Mouse (Mus musculus): ENCODE results near the gene Gtf2f2. TPM values are rescaled to one million over a fixed set of nuclear protein-coding genes. Genes with fewer than 3 reads are reported as not detected.

The Gtf2f2 gene
- total and polyA plus RNA-seq, 3 experiments = 57.6 to 71.2 TPM; not detected in 1

GRCm38 (mm10) chr14:75964000-75964399 lies 46.7 kb downstream of the Gtf2f2 start (continued):
- TF ChIP-seq HCFC1 (IDR thresholded peaks at IDR 0.05; ENCODE audit: low read depth, low read length) (no peak), GABPA (IDR thresholded peaks at IDR 0.05; ENCODE audit: low read depth, low read length) (no peak), NELFE (IDR thresholded peaks at IDR 0.05; ENCODE audit: low read depth, low read length) (no peak), ELF1 (IDR thresholded peaks at IDR 0.05; ENCODE audit: low read depth, low read length) (no peak)

- Histone ChIP-seq H3K36me3 (ENCODE audit: control insufficient read depth in 1 of 2, insufficient read depth in 2 of 2, low read length in 2 of 2) (peaks cover 0 to 4% of the 10 kb centered on the region in 2 experiments; a peak in 1 of 4 replicates), H3K9me3 (replicated peaks; ENCODE audit: insufficient read depth, low read length) (no peaks in the 10 kb centered on the region), H3K79me2 (ENCODE audit: control insufficient read depth, insufficient read depth, low read length, poor library complexity) (peaks cover 14% of the 10 kb centered on the region), H3K9ac (ENCODE audit: control insufficient read depth, low read depth, low read length, poor library complexity, severe bottlenecking) (no peak overlapping the region), H3K4me1 (ENCODE audit: control insufficient read depth in 1 of 2, insufficient read depth in 2 of 2, low read length in 2 of 2) (peaks cover 0 to 2% of the 10 kb centered on the region in 2 experiments; a peak in 2 of 4 replicates), H3K27me3 (ENCODE audit: control insufficient read depth in 1 of 2, insufficient read depth in 2 of 2, low read length in 2 of 2) (no peaks in the 10 kb centered on the region), H3K27ac (ENCODE audit: control insufficient read depth, low read depth, low read length) (no peak overlapping the region), H3K4me3 (ENCODE audit: control insufficient read depth in 1 of 2, insufficient read depth in 1 of 2, low read depth in 2 of 2, low read length in 2 of 2) (no peak overlapping the region)
- DNase-seq (ENCODE audit: low read depth, low spot score) = no peak
- no peak for TF ChIP-seq ZNF384 (IDR thresholded peaks at IDR 0.05; ENCODE audit: low read depth, low read length)
These were observed 47.5 kb downstream of the Gtf2f2 start for GRCm38 (mm10) chr14:75963215-75963614.

GRCm38 (mm10) chr14:75962250-75962649 lies 48.4 kb downstream of the Gtf2f2 start:
- no peak overlapping the region for H3K9ac ChIP-seq (ENCODE audit: control insufficient read depth, low read depth, low read length, poor library complexity, severe bottlenecking)
- no peaks in the 10 kb centered on the region for H3K9me3 ChIP-seq (replicated peaks; ENCODE audit: insufficient read depth, low read length)
- H3K27me3 ChIP-seq (ENCODE audit: control insufficient read depth in 1 of 2, insufficient read depth in 2 of 2, low read length in 2 of 2) = no peaks in the 10 kb centered on the region
- no peak overlapping the region for H3K27ac ChIP-seq (ENCODE audit: control insufficient read depth, low read depth, low read length)
- H3K4me1 ChIP-seq (ENCODE audit: control insufficient read depth in 1 of 2, insufficient read depth in 2 of 2, low read length in 2 of 2) = peaks cover 0 to 2% of the 10 kb centered on the region in 2 experiments; a peak in 2 of 4 replicates
- peaks cover 17% of the 10 kb centered on the region for H3K79me2 ChIP-seq (ENCODE audit: control insufficient read depth, insufficient read depth, low read length, poor library complexity)
- no peak overlapping the region for H3K4me3 ChIP-seq (ENCODE audit: control insufficient read depth in 1 of 2, insufficient read depth in 1 of 2, low read depth in 2 of 2, low read length in 2 of 2)
- TF ChIP-seq POLR2AphosphoS2 (IDR thresholded peaks at IDR 0.05; ENCODE audit: low read length) = no peak
- no peak for TF ChIP-seq MEF2A (IDR thresholded peaks at IDR 0.05; ENCODE audit: extremely low read depth, insufficient replicate concordance, low read depth, low read length, poor library complexity, severe bottlenecking)
- no peak for TF ChIP-seq JUND (IDR thresholded peaks at IDR 0.05; ENCODE audit: low read depth, low read length)
- TF ChIP-seq NRF1 (IDR thresholded peaks at IDR 0.05; ENCODE audit: insufficient read depth, low read depth, low read length, poor library complexity, severe bottlenecking) = no peak
- TF ChIP-seq EP300 (IDR thresholded peaks at IDR 0.05; ENCODE audit: low read depth in 1 of 2, low read length in 2 of 2) = no peak
- TF ChIP-seq USF2 (IDR thresholded peaks at IDR 0.05; ENCODE audit: borderline replicate concordance in 1 of 2, insufficient read depth in 1 of 2, low read depth in 1 of 2, low read length in 2 of 2) = no peak
- no peak for TF ChIP-seq UBTF (IDR thresholded peaks at IDR 0.05; ENCODE audit: borderline replicate concordance, insufficient read depth, low read depth, low read length)
- TF ChIP-seq MAFK (IDR thresholded peaks at IDR 0.05; ENCODE audit: borderline replicate concordance, low read depth, low read length) = no peak
- no peak for TF ChIP-seq GATA1 (IDR thresholded peaks at IDR 0.05; ENCODE audit: low read depth, low read length)
- TF ChIP-seq RCOR1 (IDR thresholded peaks at IDR 0.05; ENCODE audit: low read depth, low read length) = no peak
- TF ChIP-seq ELF1 (IDR thresholded peaks at IDR 0.05; ENCODE audit: low read depth, low read length) = no peak
- H3K36me3 ChIP-seq (ENCODE audit: control insufficient read depth in 1 of 2, insufficient read depth in 2 of 2, low read length in 2 of 2) = peaks cover 0 to 4% of the 10 kb centered on the region in 2 experiments; a peak in 1 of 4 replicates
- no peak for DNase-seq (ENCODE audit: low read depth, low spot score)

All from MEL (cell line).